Mouse (Mus musculus) lung, postnatal 0 days (tissue): ENCODE results near the gene Ptrh1.

Experiments
- CTCF ChIP-seq: IDR thresholded peaks from 2 replicates; pipeline ENCODE4 v1.5.1; 2016; ENCODE audit warnings: antibody characterized with exemption, mild to moderate bottlenecking
- EP300 ChIP-seq: IDR thresholded peaks from 2 replicates; pipeline ENCODE4 v1.6.1; 2016; ENCODE audit warnings: antibody characterized with exemption, mild to moderate bottlenecking, control low read depth

- TF ChIP-seq CTCF (no peak), EP300 (no peak)
These were observed 13.7 kb upstream of the Ptrh1 start for GRCm38 (mm10) chr2:32761859-32762258.
